Mouse (Mus musculus) heart, embryonic 13.5 days (tissue): ENCODE results near the gene Klhdc8b. TPM values are rescaled to one million over a fixed set of nuclear protein-coding genes. Genes with fewer than 3 reads are reported as not detected.
A peak's percentile ranks its signal among the peaks of the same experiment; 100 is the strongest.

Source experiments
- ATAC-seq: fragments of 200-750 bp; cut with Nextera tagmentation; 2 replicates; pipeline ENCODE4 v1.8.0; 2017; ENCODE audit warnings: moderate TSS enrichment; ENCODE audit not compliant: insufficient number of reproducible peaks, low FRiP score, low TSS enrichment; ENCODE audit errors: extremely low read depth
- H3K27ac ChIP-seq: fragments of 300-500 bp; sonication (generic); replicated peaks from 2 replicates; pipeline ENCODE4 v1.5.1; 2015; ENCODE audit warnings: moderate library complexity, mild to moderate bottlenecking, inconsistent platforms
- H3K27me3 ChIP-seq: fragments of 300-500 bp; sonication (generic); replicated peaks from 2 replicates; pipeline ENCODE4 v1.6.1; 2015; ENCODE audit warnings: mild to moderate bottlenecking, inconsistent platforms
- H3K36me3 ChIP-seq: fragments of 300-500 bp; sonication (generic); 2 replicates; pipeline ENCODE4 v1.6.1; 2015; ENCODE audit warnings: mild to moderate bottlenecking, inconsistent platforms
- H3K4me1 ChIP-seq: fragments of 300-500 bp; sonication (generic); 2 replicates; pipeline ENCODE4 v1.6.1; 2015; ENCODE audit warnings: inconsistent platforms
- H3K4me2 ChIP-seq: fragments of 300-500 bp; sonication (generic); 2 replicates; pipeline ENCODE4 v1.6.1; 2015; ENCODE audit warnings: inconsistent platforms, mild to moderate bottlenecking, moderate library complexity
- H3K4me3 ChIP-seq: fragments of 300-500 bp; sonication (generic); 2 replicates; pipeline ENCODE4 v1.5.1; 2015; ENCODE audit warnings: moderate library complexity, mild to moderate bottlenecking, inconsistent platforms
- H3K9ac ChIP-seq: fragments of 300-500 bp; sonication (generic); 2 replicates; pipeline ENCODE4 v1.6.1; 2015; ENCODE audit warnings: inconsistent platforms, mild to moderate bottlenecking, moderate library complexity
- H3K9me3 ChIP-seq: fragments of 300-500 bp; sonication (generic); 2 replicates; pipeline ENCODE4 v1.6.1; 2016; ENCODE audit warnings: inconsistent platforms
- WGBS: fragments of 180-500 bp; shearing (Covaris S2); methylation state at CpG from one replicate; pipeline ENCODE4 v1.1.7; 2015; ENCODE audit warnings: mixed read lengths; 5-methylcytosine and 5-hydroxymethylcytosine counted together
- polyA plus RNA-seq: library from polyadenylated mRNA; unstranded; fragments of >200 nt; fragmentation: Nextera tagmentation; extraction: Ambion mirVana; gene quantifications from 2 replicates; pipeline ENCODE4 v1.2.1, GENCODE M21; 2015

The Klhdc8b gene
- polyA plus RNA-seq, 1 experiment from 2014 or later: 90.6 TPM

DNA sequence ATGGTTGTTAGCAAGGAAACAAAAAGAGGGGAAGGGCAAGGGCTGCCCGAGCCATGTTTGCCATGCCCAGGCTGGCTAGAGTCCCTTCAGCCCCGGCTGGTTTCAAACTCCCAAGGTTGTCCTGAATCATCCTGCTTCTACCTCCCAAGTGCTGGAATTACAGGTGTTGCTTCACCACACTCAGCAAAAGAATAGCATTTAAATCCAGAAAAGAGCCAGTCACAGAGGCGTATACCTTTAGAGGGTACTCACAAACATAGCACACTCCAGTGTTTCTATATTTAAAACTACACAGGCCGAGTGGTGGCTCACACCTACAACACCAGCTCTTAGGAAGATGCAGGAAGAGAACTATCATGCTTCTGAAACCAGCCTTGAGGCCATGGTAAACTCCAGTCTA lies 51.8 kb downstream of the Klhdc8b start:
- Histone ChIP-seq H3K9me3 (no peaks in the 10 kb centered on the region), H3K4me3 (no peak overlapping the region), H3K36me3 (no peaks in the 10 kb centered on the region), H3K27ac (0 out of 2 replicates have a peak overlapping the region, but pooled peaks have one; percentile 12), H3K9ac (0 out of 2 replicates have a peak overlapping the region, but pooled peaks have one; percentile 37), H3K4me2 (no peak overlapping the region), H3K4me1 (0 out of 2 replicates have a peak, but pooled peaks cover 7% of the 10 kb centered on the region), H3K27me3 (no peaks in the 10 kb centered on the region)
- no peak for ATAC-seq
- WGBS: 72% methylated on average over 4 of the region's 4 CpGs

DNA sequence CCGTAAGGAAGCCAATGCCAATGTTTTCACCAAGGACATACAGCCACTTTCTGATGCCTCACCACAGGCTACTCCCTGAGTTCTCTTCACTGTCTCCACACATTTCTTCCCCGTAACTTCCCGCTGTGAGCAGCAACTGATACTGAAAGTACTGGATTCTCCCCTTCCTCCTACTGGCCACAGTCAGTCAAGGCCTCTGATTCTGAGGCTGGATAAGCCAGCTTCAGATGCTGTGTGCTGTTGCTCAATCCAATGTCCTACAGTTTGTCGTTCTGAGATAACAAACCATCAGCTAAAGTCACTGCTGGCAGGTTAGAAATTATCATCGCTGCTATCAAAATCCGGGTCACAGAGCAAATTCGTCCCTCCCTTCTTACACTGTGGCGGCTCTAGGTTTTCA lies 56.9 kb downstream of the Klhdc8b start:
- Histone ChIP-seq H3K4me2 (no peak overlapping the region), H3K9me3 (no peaks in the 10 kb centered on the region), H3K4me1 (peaks cover 13% of the 10 kb centered on the region), H3K27ac (no peak overlapping the region), H3K27me3 (no peaks in the 10 kb centered on the region), H3K9ac (no peak overlapping the region), H3K36me3 (no peaks in the 10 kb centered on the region), H3K4me3 (no peak overlapping the region)
- WGBS: 59% methylated on average over 8 of the region's 8 CpGs
- no peak for ATAC-seq

- Histone ChIP-seq H3K9me3 (no peaks in the 10 kb centered on the region), H3K4me2 (no peak overlapping the region), H3K4me1 (peaks cover 9% of the 10 kb centered on the region), H3K27me3 (no peaks in the 10 kb centered on the region), H3K4me3 (no peak overlapping the region), H3K27ac (no peak overlapping the region), H3K36me3 (no peaks in the 10 kb centered on the region), H3K9ac (no peak overlapping the region)
- ATAC-seq: no peak
- 81% methylated on average over 4 of the region's 4 CpGs for WGBS
Measured at GRCm38 (mm10) chr9:108403081-108403480, 58.3 kb downstream of the Klhdc8b start.

DNA sequence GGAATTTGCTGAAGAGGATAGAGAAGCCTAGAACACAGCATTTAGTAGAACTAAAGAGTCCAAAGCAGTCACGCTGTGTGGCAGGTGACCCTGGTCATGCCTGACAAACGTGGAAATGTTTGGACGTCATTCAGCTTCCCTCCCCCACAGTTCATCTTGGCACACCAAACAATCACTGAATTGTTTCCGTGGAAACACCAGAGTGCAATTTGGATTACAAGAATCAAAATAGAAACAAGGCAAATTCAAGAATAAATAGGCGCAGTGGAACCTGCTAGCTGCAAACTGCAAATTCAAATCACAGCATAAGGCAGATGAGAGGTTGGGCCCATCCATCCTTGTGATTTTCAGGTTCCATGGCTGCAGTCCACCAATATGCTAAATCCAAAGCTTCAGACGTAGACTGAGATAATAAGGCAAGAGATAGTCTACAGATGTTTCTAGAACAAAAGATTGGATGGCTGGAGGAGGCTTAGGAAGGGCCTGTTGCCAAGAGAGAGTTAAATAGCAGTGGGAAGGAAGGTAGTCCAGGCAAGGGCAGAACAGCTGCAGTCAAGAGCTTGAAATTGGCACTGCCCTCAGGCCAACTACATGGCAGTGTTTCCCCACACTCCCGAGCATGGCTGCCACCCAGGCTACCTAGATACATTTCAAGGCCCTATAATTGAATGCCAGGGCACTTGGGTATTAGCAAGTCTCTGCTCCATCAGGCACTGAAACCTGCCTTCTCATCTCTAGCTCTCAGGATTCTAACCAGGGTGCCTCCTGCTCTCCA lies 60.0 kb downstream of the Klhdc8b start:
- Histone ChIP-seq H3K4me2 (no peak overlapping the region), H3K4me1 (peaks cover 9% of the 10 kb centered on the region), H3K36me3 (no peaks in the 10 kb centered on the region), H3K27ac (0 out of 2 replicates have a peak overlapping the region, but pooled peaks have one; percentile 8), H3K9me3 (no peaks in the 10 kb centered on the region), H3K27me3 (no peaks in the 10 kb centered on the region), H3K9ac (no peak overlapping the region), H3K4me3 (no peak overlapping the region)
- ATAC-seq: no peak
- 58% methylated on average over 7 of the region's 7 CpGs for WGBS

GRCm38 (mm10) chr9:108398324-108398723 lies 63.1 kb downstream of the Klhdc8b start:
- Histone ChIP-seq H3K4me2 (no peak overlapping the region), H3K4me3 (no peak overlapping the region), H3K36me3 (peaks cover 16% of the 10 kb centered on the region), H3K4me1 (peaks cover 9% of the 10 kb centered on the region), H3K9me3 (no peaks in the 10 kb centered on the region), H3K27ac (no peak overlapping the region), H3K27me3 (no peaks in the 10 kb centered on the region), H3K9ac (no peak overlapping the region)
- 82% methylated on average over 3 of the region's 3 CpGs for WGBS
- no peak for ATAC-seq

Other genes with a start within 250 kb of the Klhdc8b start
- 136 and 138 TPM in 2 replicates for gene Dag1, start 197.6 kb downstream of the Klhdc8b start, polyA plus RNA-seq
- gene Nicn1, start 171.2 kb downstream of the Klhdc8b start, polyA plus RNA-seq: 23.6 and 24.3 TPM in 2 replicates
- 10.9 and 12.9 TPM in 2 replicates for gene Amt, start 164.7 kb downstream of the Klhdc8b start, polyA plus RNA-seq
- 332 and 341 TPM in 2 replicates for gene Rhoa, start 155.5 kb downstream of the Klhdc8b start, polyA plus RNA-seq
- 31.2 and 32.6 TPM in 2 replicates for gene Tcta, start 155.4 kb downstream of the Klhdc8b start, polyA plus RNA-seq
- gene Gpx1, start 122.7 kb downstream of the Klhdc8b start, polyA plus RNA-seq: 825 and 854 TPM in 2 replicates
- 80.6 and 86.7 TPM in 2 replicates for gene Usp4, start 113.7 kb downstream of the Klhdc8b start, polyA plus RNA-seq
- 0.21 and 0.39 TPM in 2 replicates for gene 1700102P08Rik, start 68.8 kb downstream of the Klhdc8b start, polyA plus RNA-seq
- 0.71 and 0.80 TPM in 2 replicates for gene Ccdc36, start 33.1 kb downstream of the Klhdc8b start, polyA plus RNA-seq
- gene BC048562, start 25.1 kb downstream of the Klhdc8b start, polyA plus RNA-seq: not detected in 2 replicates
- gene Ccdc71, start 1.1 kb downstream of the Klhdc8b start, polyA plus RNA-seq: 36.3 and 42.7 TPM in 2 replicates
- gene Lamb2, start 18.2 kb upstream of the Klhdc8b start, polyA plus RNA-seq: 45.3 and 49.0 TPM in 2 replicates
- gene Usp19, start 29.0 kb upstream of the Klhdc8b start, polyA plus RNA-seq: 51.4 and 55.9 TPM in 2 replicates
- 62.2 and 69.0 TPM in 2 replicates for gene Qars, start 46.1 kb upstream of the Klhdc8b start, polyA plus RNA-seq
- 81.2 and 81.7 TPM in 2 replicates for gene Qrich1, start 55.2 kb upstream of the Klhdc8b start, polyA plus RNA-seq
- gene Impdh2, start 98.7 kb upstream of the Klhdc8b start, polyA plus RNA-seq: 99.5 and 107 TPM in 2 replicates
- 53.5 TPM in 2 replicates for gene Ndufaf3, start 105.9 kb upstream of the Klhdc8b start, polyA plus RNA-seq
- 86.6 and 92.1 TPM in 2 replicates for gene Dalrd3, start 108.3 kb upstream of the Klhdc8b start, polyA plus RNA-seq
- gene Wdr6, start 117.2 kb upstream of the Klhdc8b start, polyA plus RNA-seq: 61.7 and 64.1 TPM in 2 replicates
- gene P4htm, start 136.1 kb upstream of the Klhdc8b start, polyA plus RNA-seq: 19.5 and 20.0 TPM in 2 replicates
- 36.6 and 44.5 TPM in 2 replicates for gene Arih2, start 187.8 kb upstream of the Klhdc8b start, polyA plus RNA-seq
- 67.9 and 73.0 TPM in 2 replicates for gene Slc25a20, start 200.5 kb upstream of the Klhdc8b start, polyA plus RNA-seq
- 25.6 and 26.8 TPM in 2 replicates for gene Prkar2a, start 227.7 kb upstream of the Klhdc8b start, polyA plus RNA-seq